Mouse (Mus musculus): Measurements from ENCODE around the gene Amigo3. TPM values are rescaled to one million over a fixed set of nuclear protein-coding genes. Genes with fewer than 3 reads are reported as not detected.

Gene Amigo3
- polyA plus RNA-seq, 1 experiment: 2.2 TPM

GRCm38 (mm10) chr9:108094998-108095411 is 42.0 kb downstream of the Amigo3 start:
- Histone ChIP-seq H3K27ac (ENCODE audit: insufficient read depth, low read length) (peak overlapping the region; percentile 63), H3K4me3 (ENCODE audit: extremely low read depth, insufficient read depth, insufficient read length) (peak overlapping the region; percentile 58), H3K36me3 (ENCODE audit: control insufficient read depth, insufficient read depth, low read length) (peaks cover 25% of the 10 kb centered on the region), H3K27me3 (ENCODE audit: control insufficient read depth, insufficient read depth, low read length) (no peaks in the 10 kb centered on the region), H3K4me1 (ENCODE audit: control insufficient read depth, insufficient read depth, insufficient read length) (peaks cover 3% of the 10 kb centered on the region; the same call in 1 of the 2 replicates)
- 2% methylated on average over 16 of the region's 16 CpGs for WGBS
- TF ChIP-seq POLR2A (IDR thresholded peaks at IDR 0.05; ENCODE audit: low read depth, low read length): no peak
- no peak for DNase-seq (ENCODE audit: low read depth in 1 of 2, low spot score in 2 of 2)

GRCm38 (mm10) chr9:108095518-108095917 is 42.6 kb downstream of the Amigo3 start:
- peak in 1 of 2 experiments; percentile 50 for DNase-seq (ENCODE audit: low read depth in 1 of 2, low spot score in 2 of 2)
- TF ChIP-seq POLR2A (IDR thresholded peaks at IDR 0.05; ENCODE audit: low read depth, low read length) (no peak), CTCF (IDR thresholded peaks at IDR 0.05; ENCODE audit: extremely low read depth, insufficient read depth, insufficient read length, insufficient replicate concordance) (peak; percentile 62; the same call in 1 of the 2 replicates)
- 10% methylated on average over 3 of the region's 3 CpGs for WGBS
- H3K4me1 ChIP-seq (ENCODE audit: control insufficient read depth, insufficient read depth, insufficient read length): peaks cover 3% of the 10 kb centered on the region; the same call in 1 of the 2 replicates
- no peak overlapping the region for H3K27ac ChIP-seq (ENCODE audit: insufficient read depth, low read length)
- no peaks in the 10 kb centered on the region for H3K27me3 ChIP-seq (ENCODE audit: control insufficient read depth, insufficient read depth, low read length)
- peaks cover 21% of the 10 kb centered on the region for H3K36me3 ChIP-seq (ENCODE audit: control insufficient read depth, insufficient read depth, low read length)
- no peak overlapping the region for H3K4me3 ChIP-seq (ENCODE audit: extremely low read depth, insufficient read depth, insufficient read length)

- Histone ChIP-seq H3K4me1 (ENCODE audit: control insufficient read depth, insufficient read depth, insufficient read length) (peaks cover 3% of the 10 kb centered on the region; the same call in 1 of the 2 replicates), H3K36me3 (ENCODE audit: control insufficient read depth, insufficient read depth, low read length) (peaks cover 15% of the 10 kb centered on the region), H3K4me3 (ENCODE audit: extremely low read depth, insufficient read depth, insufficient read length) (0 out of 2 replicates have a peak overlapping the region, but pooled peaks have one; percentile 5), H3K27ac (ENCODE audit: insufficient read depth, low read length) (no peak overlapping the region), H3K27me3 (ENCODE audit: control insufficient read depth, insufficient read depth, low read length) (no peaks in the 10 kb centered on the region)
- WGBS: 62% methylated on average over 10 of the region's 10 CpGs
- DNase-seq (ENCODE audit: low read depth in 1 of 2, low spot score in 2 of 2): no peak
- TF ChIP-seq POLR2A (IDR thresholded peaks at IDR 0.05; ENCODE audit: low read depth, low read length): no peak
- no peak for TF ChIP-seq CTCF (IDR thresholded peaks at IDR 0.05; ENCODE audit: extremely low read depth, insufficient read depth, insufficient read length, insufficient replicate concordance)
Observed at GRCm38 (mm10) chr9:108095949-108096712, 43.2 kb downstream of the Amigo3 start.

GRCm38 (mm10) chr9:108099619-108100018 is 46.7 kb downstream of the Amigo3 start:
- no peak for DNase-seq (ENCODE audit: low read depth in 1 of 2, low spot score in 2 of 2)
- 95% methylated on average over 8 of the region's 8 CpGs for WGBS
- no peak overlapping the region for H3K27ac ChIP-seq (ENCODE audit: insufficient read depth, low read length)
- no peak overlapping the region for H3K4me3 ChIP-seq (ENCODE audit: extremely low read depth, insufficient read depth, insufficient read length)
- peaks cover 7% of the 10 kb centered on the region for H3K4me1 ChIP-seq (ENCODE audit: control insufficient read depth, insufficient read depth, insufficient read length)
- TF ChIP-seq POLR2A (IDR thresholded peaks at IDR 0.05; ENCODE audit: low read depth, low read length): no peak
- no peak for TF ChIP-seq CTCF (IDR thresholded peaks at IDR 0.05; ENCODE audit: extremely low read depth, insufficient read depth, insufficient read length, insufficient replicate concordance)
- no peaks in the 10 kb centered on the region for H3K27me3 ChIP-seq (ENCODE audit: control insufficient read depth, insufficient read depth, low read length)
- no peaks in the 10 kb centered on the region for H3K36me3 ChIP-seq (ENCODE audit: control insufficient read depth, insufficient read depth, low read length)

- TF ChIP-seq POLR2A (IDR thresholded peaks at IDR 0.05; ENCODE audit: low read depth, low read length): no peak
- no peak for TF ChIP-seq CTCF (IDR thresholded peaks at IDR 0.05; ENCODE audit: extremely low read depth, insufficient read depth, insufficient read length, insufficient replicate concordance)
- no peaks in the 10 kb centered on the region for H3K27me3 ChIP-seq (ENCODE audit: control insufficient read depth, insufficient read depth, low read length)
- WGBS: 45% methylated on average over 31 of the region's 31 CpGs
- peaks cover 9% of the 10 kb centered on the region for H3K4me1 ChIP-seq (ENCODE audit: control insufficient read depth, insufficient read depth, insufficient read length)
- peak overlapping the region; percentile 11; the same call in 1 of the 2 replicates for H3K4me3 ChIP-seq (ENCODE audit: extremely low read depth, insufficient read depth, insufficient read length)
- DNase-seq (ENCODE audit: low read depth in 1 of 2, low spot score in 2 of 2): no peak
- H3K36me3 ChIP-seq (ENCODE audit: control insufficient read depth, insufficient read depth, low read length): no peaks in the 10 kb centered on the region
- 0 out of 2 replicates have a peak overlapping the region, but pooled peaks have one; percentile 4 for H3K27ac ChIP-seq (ENCODE audit: insufficient read depth, low read length)
Observed at GRCm38 (mm10) chr9:108104766-108105548, 52.0 kb downstream of the Amigo3 start.

Other genes with a start within 250 kb of the Amigo3 start
- gene Rbm6, start 179.9 kb upstream of the Amigo3 start, polyA plus RNA-seq (2012; rRNA removed): 10.2 and 12.4 TPM in 2 replicates
- gene Mon1a, start 165.0 kb upstream of the Amigo3 start, polyA plus RNA-seq (2012; rRNA removed): 23.4 and 29.3 TPM in 2 replicates
- gene Mst1r, start 146.3 kb upstream of the Amigo3 start, polyA plus RNA-seq (2012; rRNA removed): 1.8 and 2.7 TPM in 2 replicates
- gene Actl11, start 124.7 kb upstream of the Amigo3 start, polyA plus RNA-seq (2012; rRNA removed): not detected in 2 replicates
- 0.07 and 0.08 TPM in 2 replicates for gene Camkv, start 117.5 kb upstream of the Amigo3 start, polyA plus RNA-seq (2012; rRNA removed)
- gene Traip, start 103.0 kb upstream of the Amigo3 start, polyA plus RNA-seq (2012; rRNA removed): 3.1 and 4.1 TPM in 2 replicates
- gene Uba7, start 77.7 kb upstream of the Amigo3 start, polyA plus RNA-seq (2012; rRNA removed): 182 and 209 TPM in 2 replicates
- gene Gm20661, start 70.1 kb upstream of the Amigo3 start, polyA plus RNA-seq (2012; rRNA removed): 0.18 and 0.31 TPM in 2 replicates
- gene Inka1, start 67.3 kb upstream of the Amigo3 start, polyA plus RNA-seq (2012; rRNA removed): 19.8 and 25.9 TPM in 2 replicates
- 2.2 and 2.9 TPM in 2 replicates for gene Cdhr4, start 60.7 kb upstream of the Amigo3 start, polyA plus RNA-seq (2012; rRNA removed)
- 1.7 and 2.1 TPM in 2 replicates for gene Gm20662, start 56.8 kb upstream of the Amigo3 start, polyA plus RNA-seq (2012; rRNA removed)
- gene Ip6k1, start 50.7 kb upstream of the Amigo3 start, polyA plus RNA-seq (2012; rRNA removed): 118 and 161 TPM in 2 replicates
- 11.6 and 13.5 TPM in 2 replicates for gene Gmppb, start 3.9 kb upstream of the Amigo3 start, polyA plus RNA-seq (2012; rRNA removed)
- 1.5 and 1.6 TPM in 2 replicates for gene Mst1, start 27.3 kb downstream of the Amigo3 start, polyA plus RNA-seq (2012; rRNA removed)
- gene Rnf123, start 30.2 kb downstream of the Amigo3 start, polyA plus RNA-seq (2012; rRNA removed): 213 and 224 TPM in 2 replicates
- gene Apeh, start 41.4 kb downstream of the Amigo3 start, polyA plus RNA-seq (2012; rRNA removed): 136 and 157 TPM in 2 replicates
- 0.57 and 0.67 TPM in 2 replicates for gene Bsn, start 137.2 kb downstream of the Amigo3 start, polyA plus RNA-seq (2012; rRNA removed)
- 15.5 and 17.2 TPM in 2 replicates for gene Dag1, start 210.8 kb downstream of the Amigo3 start, polyA plus RNA-seq (2012; rRNA removed)
- gene Nicn1, start 237.3 kb downstream of the Amigo3 start, polyA plus RNA-seq (2012; rRNA removed): 4.2 and 4.6 TPM in 2 replicates
- gene Amt, start 243.7 kb downstream of the Amigo3 start, polyA plus RNA-seq (2012; rRNA removed): 1.7 and 3.1 TPM in 2 replicates

Measured in spleen, adult 2 months (tissue).